Mouse (Mus musculus) CD4-positive helper T cell, adult 2 months (primary cell): ENCODE measurements around the gene Slc7a4.
"Not testable (repeated sequence)": the region's sequence is repeated elsewhere in the genome, so short reads cannot be mapped to it uniquely, and the experiment has no call there.

Experiments
- DNase-seq: peaks from one replicate; pipeline ENCODE4 v3.0.0-alpha.2; 2012; ENCODE audit warnings: low read depth, missing footprints, low spot score

Slc7a4 gene

GRCm38 (mm10) chr16:17561751-17562208, 21.2 kb downstream of the Slc7a4 start, which contains the start of gene P2rx6:
P2rx6 (plus strand) TSS chr16:17561885.
- DNase-seq = no peak

DNA sequence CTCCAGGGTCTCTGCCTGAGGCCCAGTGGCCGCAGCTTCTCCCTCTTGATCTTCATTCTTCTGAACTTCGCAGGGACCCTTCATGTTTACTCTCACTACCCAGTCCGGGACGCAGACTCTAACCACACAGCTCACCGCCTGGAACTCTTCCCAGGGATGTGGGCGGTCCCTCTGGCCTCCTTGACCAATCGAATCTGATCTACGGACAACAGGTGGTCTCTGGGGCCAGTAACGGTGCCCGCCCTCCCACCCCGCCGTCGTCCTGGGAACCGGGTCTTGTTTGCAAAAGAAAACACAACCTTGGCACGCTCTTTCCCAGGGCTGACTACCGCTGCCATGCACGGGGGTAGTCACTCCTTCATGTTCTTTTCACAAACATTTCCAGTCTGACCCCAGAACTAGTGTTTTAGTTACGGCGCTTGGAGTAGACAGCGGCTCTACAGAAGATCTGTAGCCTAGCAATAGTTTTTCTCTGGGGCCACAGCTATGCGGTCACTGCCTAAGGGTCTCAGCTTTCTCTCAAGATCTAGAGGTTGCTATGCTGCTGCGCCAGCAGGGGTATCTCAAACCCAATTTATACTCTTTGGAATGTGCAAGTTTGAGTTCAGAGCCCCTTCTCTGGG, 21.8 kb downstream of the Slc7a4 start, which contains the start of gene Lrrc74b:
Gene Lrrc74b, minus strand, starts transcription at position 120 of the 623 bp plus-strand sequence.
- no peak for DNase-seq

- DNase-seq = no peak
Observed at GRCm38 (mm10) chr16:17559396-17560027, 23.5 kb downstream of the Slc7a4 start.

DNA sequence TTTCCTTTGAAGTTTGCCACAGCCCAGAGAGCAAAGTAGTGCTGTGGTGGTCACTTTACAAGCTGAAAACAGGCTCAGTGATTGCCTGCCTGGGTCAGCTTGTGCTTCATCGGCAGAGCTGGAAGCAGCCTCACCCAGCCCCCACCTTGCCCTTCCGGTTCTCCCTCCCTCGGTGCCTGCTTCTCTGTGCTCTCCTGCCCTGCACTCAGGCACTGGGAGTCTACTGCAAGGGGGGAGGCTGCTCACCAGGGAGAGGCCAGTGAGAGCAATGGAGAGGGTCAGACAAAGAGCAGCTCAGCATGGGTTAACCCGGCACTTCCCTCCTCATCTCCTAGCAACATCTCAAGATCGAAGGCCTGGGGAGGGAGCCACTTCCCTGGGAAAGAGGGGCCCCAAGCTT, 24.2 kb downstream of the Slc7a4 start:
- DNase-seq = no peak

- peak; percentile 56 for DNase-seq
Observed at GRCm38 (mm10) chr16:17557947-17558480, 25.0 kb downstream of the Slc7a4 start.

GRCm38 (mm10) chr16:17556907-17557306, 26.1 kb downstream of the Slc7a4 start:
- DNase-seq = no peak

DNA sequence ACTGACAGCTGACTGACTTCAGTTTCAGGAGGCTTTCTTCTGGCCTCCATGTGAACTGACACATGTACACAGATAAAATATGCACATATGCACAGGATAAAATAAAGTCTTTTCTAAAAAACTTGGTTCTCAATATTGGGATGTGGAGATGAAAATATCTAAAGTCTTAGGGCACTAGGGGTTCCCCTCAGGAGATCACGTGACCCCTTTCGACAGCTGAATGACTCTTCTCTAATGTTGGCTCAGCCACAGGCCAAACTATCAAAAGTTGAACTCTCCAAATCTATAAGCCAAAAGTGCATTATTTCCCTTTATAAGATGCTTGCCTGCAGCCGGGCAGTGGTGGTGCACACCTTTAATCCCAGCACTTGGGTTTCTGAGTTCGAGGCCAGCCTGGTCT, 26.8 kb downstream of the Slc7a4 start:
- DNase-seq = no peak

- DNase-seq = not testable (repeated sequence)
Observed at GRCm38 (mm10) chr16:17554702-17555101, 28.3 kb downstream of the Slc7a4 start.

DNA sequence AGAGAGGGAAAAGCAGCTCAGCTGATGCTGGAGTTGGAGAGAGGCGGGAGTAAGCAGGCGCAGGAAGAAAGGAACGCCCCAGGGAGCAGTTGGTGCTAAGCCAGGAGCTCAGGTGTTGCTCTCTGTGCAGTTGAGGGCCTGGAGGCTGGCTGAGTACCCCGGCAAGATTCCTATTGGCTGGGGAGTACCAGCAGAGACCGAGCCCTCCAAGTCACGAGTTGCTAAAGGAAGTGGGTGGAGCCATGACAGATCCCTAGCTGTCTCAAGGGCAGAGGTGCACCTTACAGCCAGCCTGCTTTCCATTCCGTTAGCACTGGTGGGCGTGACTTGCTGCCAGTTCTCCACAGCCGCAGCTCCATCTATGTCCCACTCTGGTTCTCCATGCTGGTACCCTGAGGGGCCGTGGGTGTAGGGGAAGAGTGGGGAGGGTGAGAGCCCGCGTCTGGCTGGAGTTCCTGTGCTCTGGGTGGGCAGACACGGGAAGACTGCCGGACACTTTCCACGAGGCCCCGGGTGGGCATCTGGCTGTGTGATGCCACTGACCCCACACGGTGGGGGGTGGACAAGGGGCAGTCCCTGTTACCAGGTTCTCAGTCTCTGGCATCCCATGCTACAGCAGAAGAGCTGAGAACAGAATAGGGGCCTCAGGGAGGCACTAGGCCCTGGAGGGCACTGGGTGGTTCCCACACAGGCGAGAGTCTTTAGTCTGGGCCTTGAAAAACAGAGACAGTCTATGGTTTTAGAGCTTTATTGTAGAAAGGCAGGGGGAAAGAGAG, 28.9 kb downstream of the Slc7a4 start:
- peak; percentile 92 for DNase-seq

GRCm38 (mm10) chr16:17552837-17553236, 30.2 kb downstream of the Slc7a4 start:
- no peak for DNase-seq

- no peak for DNase-seq
Observed at GRCm38 (mm10) chr16:17542632-17543031, 40.4 kb downstream of the Slc7a4 start.

DNA sequence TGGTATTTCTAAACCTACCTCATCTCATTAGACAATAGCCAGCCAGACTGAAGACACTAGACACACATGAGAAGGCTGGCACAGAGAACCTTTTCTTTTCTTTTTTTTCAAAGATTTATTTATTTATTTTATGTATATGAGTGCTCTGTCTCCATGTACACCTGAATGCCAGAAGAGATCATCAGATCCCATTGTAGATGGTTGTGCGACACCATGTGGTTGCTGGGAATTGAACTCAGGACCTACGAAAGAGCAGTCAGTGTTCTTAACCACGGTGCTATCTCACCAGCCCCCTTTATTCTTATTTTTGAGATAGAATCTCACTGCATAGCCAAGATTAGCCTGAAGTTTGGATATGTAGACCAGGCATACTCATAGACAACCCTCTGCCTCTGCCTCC, 46.4 kb downstream of the Slc7a4 start:
- no peak for DNase-seq

DNA sequence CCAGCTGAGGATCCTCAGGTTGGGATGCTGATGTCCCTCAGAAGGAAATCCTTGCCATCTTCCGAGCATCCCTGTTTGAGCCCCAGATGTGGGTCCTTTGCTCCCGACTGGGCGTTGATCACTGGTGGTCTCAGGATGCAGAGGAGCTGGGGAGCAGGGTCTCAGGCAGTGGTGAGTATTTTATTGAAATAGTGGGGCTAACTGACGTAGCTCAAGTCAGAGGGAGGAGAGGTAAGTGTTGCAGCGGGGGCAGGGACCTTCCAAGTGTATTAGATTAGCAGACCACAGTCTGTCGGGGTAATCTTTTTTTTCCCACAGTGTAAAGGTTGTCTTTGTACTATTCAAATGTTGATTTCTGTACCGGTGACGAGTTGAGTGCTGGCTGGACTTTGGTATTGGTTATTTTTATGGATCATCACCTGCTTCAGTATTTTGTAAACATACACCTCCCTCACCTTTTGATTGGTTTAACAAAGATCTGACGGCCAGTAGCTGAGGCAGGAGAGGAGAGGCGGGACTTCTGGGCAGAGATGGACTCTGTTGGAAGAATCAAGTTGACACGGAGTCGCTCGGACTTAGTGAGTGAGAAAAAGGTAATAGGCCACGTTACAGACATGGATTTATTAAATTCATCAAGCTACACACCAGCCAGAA, 50.2 kb downstream of the Slc7a4 start:
- DNase-seq = no peak

DNA sequence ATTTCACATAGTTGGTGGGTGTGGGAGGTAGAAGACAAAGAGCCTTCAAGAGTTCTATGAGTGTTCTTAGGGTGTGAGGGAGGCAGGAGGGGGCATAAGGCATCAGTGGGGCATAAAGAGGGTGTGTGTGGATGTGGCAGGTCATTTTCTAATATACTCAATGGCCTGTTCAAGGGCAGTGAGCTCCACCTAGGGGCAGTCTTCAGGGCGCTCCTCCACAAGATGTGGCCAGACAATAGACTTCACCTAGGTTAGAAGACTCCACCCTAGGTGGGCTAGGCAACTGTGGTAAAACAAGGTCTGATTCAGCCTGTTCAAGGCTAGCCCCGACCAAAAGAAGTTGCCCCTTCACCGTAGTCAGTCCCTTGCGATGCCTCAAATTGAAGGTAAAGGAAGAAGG, 50.7 kb downstream of the Slc7a4 start:
- DNase-seq = no peak

DNA sequence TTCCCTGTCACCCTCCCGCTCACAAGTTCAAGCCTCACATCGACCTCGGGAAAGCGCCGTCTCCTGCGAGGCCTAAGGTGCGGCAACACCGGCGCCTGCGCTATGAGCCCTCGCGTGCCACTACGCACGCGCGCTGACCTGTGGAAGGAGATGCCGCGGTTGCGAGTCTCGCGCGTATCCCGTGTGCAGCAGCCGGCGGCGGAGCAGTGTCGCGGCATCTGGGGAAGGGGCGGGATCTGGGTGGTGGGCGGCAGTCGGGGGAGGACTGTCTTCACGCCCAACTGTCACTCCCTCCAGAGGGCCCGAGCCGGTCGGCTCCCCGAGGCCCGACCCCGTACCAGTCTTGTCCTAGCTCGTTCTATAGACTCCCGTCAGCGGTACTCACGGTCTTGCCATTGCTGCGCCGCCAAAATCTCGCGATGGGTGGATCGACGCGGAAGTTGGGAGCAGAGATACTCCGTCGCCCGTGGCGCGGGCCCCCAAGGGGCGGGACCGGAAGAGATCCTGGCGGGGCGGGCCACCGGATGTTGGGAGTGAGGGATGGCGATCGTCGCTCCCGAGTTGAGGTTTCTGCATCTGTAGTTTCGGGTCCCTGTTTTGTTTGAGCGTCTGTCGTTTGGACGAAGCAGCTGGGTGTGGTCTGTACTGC, 52.2 kb downstream of the Slc7a4 start, which contains the start of gene Thap7:
Gene Thap7, minus strand, starts transcription at position 497 of the 649 bp plus-strand sequence.
- DNase-seq = peak; percentile 97

GRCm38 (mm10) chr16:17529981-17530586, 52.9 kb downstream of the Slc7a4 start:
- no peak for DNase-seq

GRCm38 (mm10) chr16:17528276-17528675, 54.7 kb downstream of the Slc7a4 start:
- DNase-seq = no peak

GRCm38 (mm10) chr16:17527606-17528005, 55.4 kb downstream of the Slc7a4 start:
- no peak for DNase-seq

DNA sequence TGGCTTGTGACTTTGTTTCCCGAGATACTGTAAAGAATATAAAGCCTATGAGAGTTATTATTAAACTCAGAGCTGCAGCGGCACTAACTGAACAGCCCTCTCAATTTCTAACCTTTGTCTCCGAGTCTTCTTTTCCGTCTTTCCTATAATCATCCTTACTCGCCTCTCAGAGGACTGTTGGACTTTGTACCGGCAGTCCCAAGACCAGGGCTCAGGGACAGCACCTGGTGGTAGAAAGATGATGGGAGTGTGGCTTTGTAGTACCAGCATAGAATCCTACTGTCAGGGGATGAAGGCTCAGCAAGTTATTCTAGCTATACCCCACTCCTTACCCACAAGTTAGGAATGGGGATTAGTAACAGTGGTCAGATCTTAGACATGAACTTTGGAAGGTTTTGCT, 56.8 kb downstream of the Slc7a4 start:
- DNase-seq = no peak

- no peak for DNase-seq
Observed at GRCm38 (mm10) chr16:17525524-17525923, 57.5 kb downstream of the Slc7a4 start.

GRCm38 (mm10) chr16:17524156-17524555, 58.9 kb downstream of the Slc7a4 start:
- DNase-seq = no peak
